Mouse (Mus musculus): ENCODE data around the gene Sik2. TPM values are rescaled to one million over a fixed set of nuclear protein-coding genes. Genes with fewer than 3 reads are reported as not detected.
A peak's percentile ranks its signal among the peaks of the same experiment; 100 is the strongest.

Gene Sik2
- polyA plus RNA-seq, 1 experiment, result 10.5 TPM

- TF ChIP-seq MYOD1 (IDR thresholded peaks at IDR 0.05; ENCODE audit: control insufficient read depth in 1 of 3, insufficient read length in 2 of 3, low read depth in 2 of 3) (no peak), CEBPB (IDR thresholded peaks at IDR 0.05; ENCODE audit: insufficient read depth, poor library complexity, severe bottlenecking) (no peak), TCF12 (IDR thresholded peaks at IDR 0.05; ENCODE audit: insufficient read depth, poor library complexity, severe bottlenecking) (no peak), POLR2AphosphoS2 (IDR thresholded peaks at IDR 0.05; ENCODE audit: insufficient read length, low read depth) (no peak), TCF3 (IDR thresholded peaks at IDR 0.05; ENCODE audit: insufficient read length, low read depth) (no peak), USF1 (IDR thresholded peaks at IDR 0.05; ENCODE audit: low read depth) (no peak), MYOG (IDR thresholded peaks at IDR 0.05; ENCODE audit: control insufficient read depth in 1 of 3, insufficient read depth in 1 of 3, insufficient read length in 2 of 3, low read depth in 2 of 3) (no peak), SRF (IDR thresholded peaks at IDR 0.05; ENCODE audit: control insufficient read depth, insufficient read length, low read depth) (no peak), REST (IDR thresholded peaks at IDR 0.05; ENCODE audit: insufficient read depth, insufficient read length) (no peak), POLR2A (IDR thresholded peaks at IDR 0.05; ENCODE audit: insufficient read length, low read depth) (no peak), MAX (IDR thresholded peaks at IDR 0.05; ENCODE audit: low read depth) (no peak), E2F4 (IDR thresholded peaks at IDR 0.05; ENCODE audit: insufficient read depth) (no peak)
- Histone ChIP-seq H3ac (ENCODE audit: control insufficient read depth, insufficient read length) (no peak overlapping the region), H3K27me3 (ENCODE audit: control insufficient read depth, insufficient read depth, insufficient read length) (no peaks in the 10 kb centered on the region), H3K4me3 (no peak overlapping the region), H3K79me2 (ENCODE audit: control insufficient read depth, insufficient read depth) (peaks cover 6% of the 10 kb centered on the region), H3K36me3 (ENCODE audit: control insufficient read depth, insufficient read depth) (peaks cover 24% of the 10 kb centered on the region), H3K4me2 (ENCODE audit: low read depth) (no peak overlapping the region)
These were observed 147.6 kb downstream of the Sik2 start for GRCm38 (mm10) chr9:50861119-50861839.

- Histone ChIP-seq H3K4me2 (ENCODE audit: low read depth) (no peak overlapping the region), H3K4me3 (no peak overlapping the region), H3ac (ENCODE audit: control insufficient read depth, insufficient read length) (no peak overlapping the region), H3K27me3 (ENCODE audit: control insufficient read depth, insufficient read depth, insufficient read length) (no peaks in the 10 kb centered on the region), H3K79me2 (ENCODE audit: control insufficient read depth, insufficient read depth) (peaks cover 6% of the 10 kb centered on the region), H3K36me3 (ENCODE audit: control insufficient read depth, insufficient read depth) (peaks cover 15% of the 10 kb centered on the region)
- no peak for TF ChIP-seq TCF12 (IDR thresholded peaks at IDR 0.05; ENCODE audit: insufficient read depth, poor library complexity, severe bottlenecking)
- TF ChIP-seq E2F4 (IDR thresholded peaks at IDR 0.05; ENCODE audit: insufficient read depth), result no peak
- TF ChIP-seq REST (IDR thresholded peaks at IDR 0.05; ENCODE audit: insufficient read depth, insufficient read length), result no peak
- TF ChIP-seq USF1 (IDR thresholded peaks at IDR 0.05; ENCODE audit: low read depth), result no peak
- no peak for TF ChIP-seq MAX (IDR thresholded peaks at IDR 0.05; ENCODE audit: low read depth)
- TF ChIP-seq MYOG (IDR thresholded peaks at IDR 0.05; ENCODE audit: control insufficient read depth in 1 of 3, insufficient read depth in 1 of 3, insufficient read length in 2 of 3, low read depth in 2 of 3), result no peak
- no peak for TF ChIP-seq SRF (IDR thresholded peaks at IDR 0.05; ENCODE audit: control insufficient read depth, insufficient read length, low read depth)
- TF ChIP-seq CEBPB (IDR thresholded peaks at IDR 0.05; ENCODE audit: insufficient read depth, poor library complexity, severe bottlenecking), result no peak
- TF ChIP-seq POLR2AphosphoS2 (IDR thresholded peaks at IDR 0.05; ENCODE audit: insufficient read length, low read depth), result no peak
- TF ChIP-seq TCF3 (IDR thresholded peaks at IDR 0.05; ENCODE audit: insufficient read length, low read depth), result no peak
- TF ChIP-seq MYOD1 (IDR thresholded peaks at IDR 0.05; ENCODE audit: control insufficient read depth in 1 of 3, insufficient read length in 2 of 3, low read depth in 2 of 3), result no peak
- no peak for TF ChIP-seq POLR2A (IDR thresholded peaks at IDR 0.05; ENCODE audit: insufficient read length, low read depth)
These were observed 150.2 kb downstream of the Sik2 start for GRCm38 (mm10) chr9:50858681-50859080.

DNA sequence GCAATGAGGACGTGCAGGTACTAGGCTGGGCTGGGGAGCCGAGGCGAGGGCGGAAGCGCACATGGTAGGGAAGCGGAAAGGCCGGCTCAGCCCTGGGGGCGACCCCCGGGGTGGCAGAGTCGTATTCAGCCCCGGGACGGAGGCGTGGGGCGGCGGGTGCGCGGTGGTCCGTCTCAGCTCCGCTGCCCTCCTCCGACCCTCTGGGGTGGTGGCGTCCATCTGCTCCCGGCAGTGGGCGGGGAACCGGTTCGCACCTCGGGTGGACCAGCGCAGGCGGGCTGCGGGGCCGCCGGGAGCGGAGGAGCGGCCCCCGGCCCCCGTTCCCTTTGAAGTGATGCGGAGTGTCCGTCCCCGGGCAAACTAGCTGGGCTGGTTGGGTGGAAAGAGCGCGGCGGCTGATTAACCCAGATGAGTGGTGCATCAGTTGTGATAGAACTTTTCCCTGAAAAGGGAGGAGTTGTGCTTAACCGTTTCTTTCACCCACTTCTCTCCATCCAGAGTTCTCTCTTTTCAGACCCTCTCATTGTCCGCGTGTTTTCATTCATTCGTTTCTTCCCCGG lies 151.7 kb downstream of the Sik2 start:
- Histone ChIP-seq H3K36me3 (ENCODE audit: control insufficient read depth, insufficient read depth) (peaks cover 12% of the 10 kb centered on the region), H3K27me3 (ENCODE audit: control insufficient read depth, insufficient read depth, insufficient read length) (no peaks in the 10 kb centered on the region), H3K4me3 (peak overlapping the region; percentile 56), H3K4me2 (ENCODE audit: low read depth) (peak overlapping the region; percentile 92), H3ac (ENCODE audit: control insufficient read depth, insufficient read length) (peak overlapping the region; percentile 87), H3K79me2 (ENCODE audit: control insufficient read depth, insufficient read depth) (peaks cover 6% of the 10 kb centered on the region)
- TF ChIP-seq MYOG (IDR thresholded peaks at IDR 0.05; ENCODE audit: control insufficient read depth in 1 of 3, insufficient read depth in 1 of 3, insufficient read length in 2 of 3, low read depth in 2 of 3) (no peak), MAX (IDR thresholded peaks at IDR 0.05; ENCODE audit: low read depth) (no peak), E2F4 (IDR thresholded peaks at IDR 0.05; ENCODE audit: insufficient read depth) (no peak), USF1 (IDR thresholded peaks at IDR 0.05; ENCODE audit: low read depth) (no peak), SRF (IDR thresholded peaks at IDR 0.05; ENCODE audit: control insufficient read depth, insufficient read length, low read depth) (no peak), POLR2A (IDR thresholded peaks at IDR 0.05; ENCODE audit: insufficient read length, low read depth) (no peak), REST (IDR thresholded peaks at IDR 0.05; ENCODE audit: insufficient read depth, insufficient read length) (no peak), CEBPB (IDR thresholded peaks at IDR 0.05; ENCODE audit: insufficient read depth, poor library complexity, severe bottlenecking) (no peak), TCF3 (IDR thresholded peaks at IDR 0.05; ENCODE audit: insufficient read length, low read depth) (no peak), POLR2AphosphoS2 (IDR thresholded peaks at IDR 0.05; ENCODE audit: insufficient read length, low read depth) (no peak), MYOD1 (IDR thresholded peaks at IDR 0.05; ENCODE audit: control insufficient read depth in 1 of 3, insufficient read length in 2 of 3, low read depth in 2 of 3) (no peak), TCF12 (IDR thresholded peaks at IDR 0.05; ENCODE audit: insufficient read depth, poor library complexity, severe bottlenecking) (no peak)

- no peak for TF ChIP-seq TCF3 (IDR thresholded peaks at IDR 0.05; ENCODE audit: insufficient read length, low read depth)
- TF ChIP-seq POLR2AphosphoS2 (IDR thresholded peaks at IDR 0.05; ENCODE audit: insufficient read length, low read depth), result peak; percentile 80
- no peak for TF ChIP-seq MYOD1 (IDR thresholded peaks at IDR 0.05; ENCODE audit: control insufficient read depth in 1 of 3, insufficient read length in 2 of 3, low read depth in 2 of 3)
- peak; percentile 91 for TF ChIP-seq POLR2A (IDR thresholded peaks at IDR 0.05; ENCODE audit: insufficient read length, low read depth)
These were observed 152.4 kb downstream of the Sik2 start for GRCm38 (mm10) chr9:50856341-50857081.

More at GRCm38 (mm10) chr9:50856341-50857081, 152.4 kb downstream of the Sik2 start:
- Histone ChIP-seq H3K36me3 (ENCODE audit: control insufficient read depth, insufficient read depth) (peaks cover 12% of the 10 kb centered on the region), H3K79me2 (ENCODE audit: control insufficient read depth, insufficient read depth) (peaks cover 6% of the 10 kb centered on the region), H3K27me3 (ENCODE audit: control insufficient read depth, insufficient read depth, insufficient read length) (no peaks in the 10 kb centered on the region), H3K4me2 (ENCODE audit: low read depth) (peak overlapping the region; percentile 72), H3ac (ENCODE audit: control insufficient read depth, insufficient read length) (peak overlapping the region; percentile 87), H3K4me3 (peak overlapping the region; percentile 56)
